Mouse (Mus musculus) lung, adult 2 months (tissue): ENCODE measurements around the gene Nupl2. TPM values are rescaled to one million over a fixed set of nuclear protein-coding genes. Genes with fewer than 3 reads are reported as not detected.

Experiments
- DNase-seq: peaks from one replicate; pipeline ENCODE4 v3.0.0; 2022
- H3K4me1 ChIP-seq: fragments of 200-500 bp; 2 replicates; pipeline ENCODE4 v1.6.1; 2011; ENCODE audit warnings: low read length; ENCODE audit not compliant: control insufficient read depth, insufficient read depth
- H3K4me3 ChIP-seq: fragments of 200-500 bp; replicated peaks from 2 replicates; pipeline ENCODE3; 2011; ENCODE audit warnings: low read depth, mild to moderate bottlenecking, control low read depth, low read length; ENCODE audit errors: extremely low read depth
- CTCF ChIP-seq: fragments of 200-500 bp; IDR thresholded peaks from 2 replicates; pipeline ENCODE4 v1.5.1; 2011; ENCODE audit warnings: mild to moderate bottlenecking, low read length, control low read depth; ENCODE audit not compliant: insufficient read depth
- POLR2A ChIP-seq: fragments of 200-500 bp; IDR thresholded peaks from 2 replicates; pipeline ENCODE4 v1.6.1; 2011; ENCODE audit warnings: low read depth, mild to moderate bottlenecking, control low read depth, low read length, borderline replicate concordance; ENCODE audit errors: extremely low read depth
- WGBS: fragments of 180-500 bp; shearing (Covaris S2); methylation state at CpG from one replicate; pipeline ENCODE4 v1.1.7; 2018; 5-methylcytosine and 5-hydroxymethylcytosine counted together
- polyA plus RNA-seq: library from polyadenylated mRNA; depleted of rRNA; stranded (reverse); fragments of >200 nt; gene quantifications from 2 replicates; pipeline ENCODE4 v1.2.3, GENCODE M21; 2012; rRNA removed

Gene Nupl2
- 4.0 and 5.0 TPM in 2 replicates for polyA plus RNA-seq

GRCm38 (mm10) chr5:24164789-24165445, at the start of gene Nupl2:
Gene Nupl2, plus strand, starts transcription at chr5:24164963.
- H3K4me1 ChIP-seq: no peaks in the 10 kb centered on the region; the same call in 1 of the 2 replicates
- H3K4me3 ChIP-seq: peak within 1 kb of the TSS; percentile 95
- TF ChIP-seq CTCF (no peak), POLR2A (peak; percentile 63; the same call in 1 of the 2 replicates)
- peak; percentile 93 for DNase-seq
- under 1% methylated on average over 52 of the region's 52 CpGs for WGBS

GRCm38 (mm10) chr5:24122221-24122620, 42.5 kb upstream of the Nupl2 start:
- no peak for DNase-seq
- WGBS: 96% methylated on average over 2 of the region's 2 CpGs
- TF ChIP-seq CTCF (no peak), POLR2A (no peak)
- no peak overlapping the region for H3K4me3 ChIP-seq
- H3K4me1 ChIP-seq: peaks cover under 1% of the 10 kb centered on the region; the same call in 1 of the 2 replicates

- DNase-seq: no peak
- WGBS: 95% methylated on average over 1 of the region's 1 CpGs
- TF ChIP-seq POLR2A (no peak), CTCF (no peak)
- no peak overlapping the region for H3K4me3 ChIP-seq
- H3K4me1 ChIP-seq: no peaks in the 10 kb centered on the region
Measured at GRCm38 (mm10) chr5:24124175-24124574, 40.6 kb upstream of the Nupl2 start.

- DNase-seq: no peak
- no peaks in the 10 kb centered on the region for H3K4me1 ChIP-seq
- TF ChIP-seq POLR2A (no peak), CTCF (no peak)
- no peak overlapping the region for H3K4me3 ChIP-seq
- WGBS: 84% methylated on average over 3 of the region's 3 CpGs
Measured at GRCm38 (mm10) chr5:24124579-24125276, 40.0 kb upstream of the Nupl2 start.

- Histone ChIP-seq H3K4me3 (no peak overlapping the region), H3K4me1 (no peaks in the 10 kb centered on the region)
- 51% methylated on average over 1 of the region's 1 CpGs for WGBS
- DNase-seq: no peak
- no peak for TF ChIP-seq POLR2A
- TF ChIP-seq CTCF: no peak
Measured at GRCm38 (mm10) chr5:24125910-24126636, 38.7 kb upstream of the Nupl2 start.

- no peak overlapping the region for H3K4me3 ChIP-seq
- WGBS: 60% methylated on average over 4 of the region's 4 CpGs
- no peak for DNase-seq
- no peaks in the 10 kb centered on the region for H3K4me1 ChIP-seq
- TF ChIP-seq POLR2A (no peak), CTCF (no peak)
Measured at GRCm38 (mm10) chr5:24126967-24127366, 37.8 kb upstream of the Nupl2 start.

GRCm38 (mm10) chr5:24146964-24147363, 17.8 kb upstream of the Nupl2 start:
- WGBS: 90% methylated on average over 5 of the region's 5 CpGs
- TF ChIP-seq CTCF (no peak), POLR2A (no peak)
- DNase-seq: no peak
- Histone ChIP-seq H3K4me3 (no peak overlapping the region), H3K4me1 (no peaks in the 10 kb centered on the region)

- DNase-seq: no peak
- TF ChIP-seq CTCF (no peak), POLR2A (no peak)
- H3K4me3 ChIP-seq: no peak overlapping the region
- H3K4me1 ChIP-seq: no peaks in the 10 kb centered on the region
Measured at GRCm38 (mm10) chr5:24152199-24152598, 12.6 kb upstream of the Nupl2 start.

GRCm38 (mm10) chr5:24156774-24157173, 8.0 kb upstream of the Nupl2 start:
- WGBS: 85% methylated on average over 6 of the region's 6 CpGs
- no peaks in the 10 kb centered on the region for H3K4me1 ChIP-seq
- no peak for DNase-seq
- no peak overlapping the region for H3K4me3 ChIP-seq
- TF ChIP-seq POLR2A (no peak), CTCF (no peak)

- WGBS: 45% methylated on average over 5 of the region's 5 CpGs
- TF ChIP-seq CTCF (no peak), POLR2A (no peak)
- no peak for DNase-seq
- no peak overlapping the region for H3K4me3 ChIP-seq
- H3K4me1 ChIP-seq: no peaks in the 10 kb centered on the region; the same call in 1 of the 2 replicates
Measured at GRCm38 (mm10) chr5:24167263-24167662, 2.5 kb downstream of the Nupl2 start.
